Mouse (Mus musculus) testis, adult 2 months (tissue): Measurements from ENCODE around the gene Ugt1a8. TPM values are rescaled to one million over a fixed set of nuclear protein-coding genes. Genes with fewer than 3 reads are reported as not detected.
"Not testable (repeated sequence)": the region's sequence is repeated elsewhere in the genome, so short reads cannot be mapped to it uniquely, and the experiment has no call there.

Source experiments
- H3K27ac ChIP-seq: fragments of 200-500 bp; 2 replicates; pipeline ENCODE4 v1.5.1; 2012; ENCODE audit warnings: low read depth, low read length; ENCODE audit not compliant: control insufficient read depth, insufficient read depth
- H3K27me3 ChIP-seq: fragments of 200-500 bp; 2 replicates; pipeline ENCODE4 v1.6.1; 2012; ENCODE audit warnings: mild to moderate bottlenecking, low read length, moderate library complexity; ENCODE audit not compliant: control insufficient read depth, insufficient read depth
- H3K36me3 ChIP-seq: fragments of 200-500 bp; 2 replicates; pipeline ENCODE4 v1.6.1; 2012; ENCODE audit warnings: mild to moderate bottlenecking, low read length; ENCODE audit not compliant: control insufficient read depth, insufficient read depth
- H3K4me1 ChIP-seq: fragments of 200-500 bp; 2 replicates; pipeline ENCODE4 v1.6.1; 2012; ENCODE audit warnings: low read length; ENCODE audit not compliant: control insufficient read depth, insufficient read depth
- H3K4me3 ChIP-seq: fragments of 200-500 bp; 2 replicates; pipeline ENCODE4 v1.5.1; 2012; ENCODE audit warnings: low read depth, mild to moderate bottlenecking, low read length, moderate library complexity, mixed read lengths; ENCODE audit not compliant: control insufficient read depth
- CTCF ChIP-seq: fragments of 200-500 bp; IDR thresholded peaks from 2 replicates; pipeline ENCODE4 v1.5.1; 2012; ENCODE audit warnings: low read depth, mild to moderate bottlenecking, inconsistent platforms, low read length, moderate library complexity; ENCODE audit not compliant: control insufficient read depth, insufficient read depth, insufficient replicate concordance
- POLR2A ChIP-seq: fragments of 200-500 bp; IDR thresholded peaks from 2 replicates; pipeline ENCODE4 v1.6.1; 2012; ENCODE audit warnings: low read depth, mild to moderate bottlenecking, inconsistent platforms, low read length, moderate library complexity; ENCODE audit not compliant: control insufficient read depth
- polyA plus RNA-seq: library from polyadenylated mRNA; depleted of rRNA; stranded (reverse); fragments of >200 nt; gene quantifications from 2 replicates; pipeline ENCODE4 v1.2.3, GENCODE M21; 2012

The Ugt1a8 gene
- polyA plus RNA-seq, 1 experiment, result not detected

- Histone ChIP-seq H3K4me1 (no peaks in the 10 kb centered on the region), H3K27ac (peak overlapping the region; percentile 66; the same call in 1 of the 2 replicates), H3K4me3 (no peak overlapping the region), H3K27me3 (no peaks in the 10 kb centered on the region), H3K36me3 (no peaks in the 10 kb centered on the region)
- TF ChIP-seq CTCF (no peak), POLR2A (no peak)
Observed at GRCm38 (mm10) chr1:88133908-88134456, 46.4 kb downstream of the Ugt1a8 start.

DNA sequence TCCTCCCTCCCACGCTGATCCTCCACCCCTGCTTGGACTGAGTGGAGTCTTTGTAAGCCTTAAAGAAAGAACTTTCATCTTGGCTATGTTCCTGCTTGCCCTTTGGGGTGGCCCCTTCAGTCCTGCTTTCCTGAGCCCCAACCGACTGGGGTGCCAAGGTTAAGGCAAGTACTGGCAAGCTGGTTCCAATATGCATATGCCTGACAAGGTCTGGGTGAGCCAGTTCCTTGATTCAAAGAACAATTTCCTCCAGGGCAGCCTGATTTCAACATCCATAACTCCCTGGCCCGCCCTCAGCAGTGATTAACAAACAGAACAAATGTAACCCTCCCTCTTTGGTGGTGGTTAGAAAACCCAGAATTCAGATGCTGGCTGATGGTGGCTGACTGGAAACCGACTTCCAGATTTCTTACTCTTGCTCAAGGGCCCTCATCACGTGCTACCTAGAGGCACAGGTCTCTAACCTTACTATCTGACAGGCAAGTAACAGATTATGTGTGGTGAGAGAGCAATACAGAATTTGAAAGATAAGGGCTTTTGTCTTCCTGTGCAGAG lies 46.9 kb downstream of the Ugt1a8 start, which contains the start of gene Ugt1a6a:
Ugt1a6a (plus strand) TSS at position 353 of the 555 bp plus-strand sequence.
- H3K4me3 ChIP-seq, H3K27me3 ChIP-seq, H3K4me1 ChIP-seq, H3K36me3 ChIP-seq: not testable (repeated sequence)
- peak within 1 kb of the TSS; percentile 66 for H3K27ac ChIP-seq

DNA sequence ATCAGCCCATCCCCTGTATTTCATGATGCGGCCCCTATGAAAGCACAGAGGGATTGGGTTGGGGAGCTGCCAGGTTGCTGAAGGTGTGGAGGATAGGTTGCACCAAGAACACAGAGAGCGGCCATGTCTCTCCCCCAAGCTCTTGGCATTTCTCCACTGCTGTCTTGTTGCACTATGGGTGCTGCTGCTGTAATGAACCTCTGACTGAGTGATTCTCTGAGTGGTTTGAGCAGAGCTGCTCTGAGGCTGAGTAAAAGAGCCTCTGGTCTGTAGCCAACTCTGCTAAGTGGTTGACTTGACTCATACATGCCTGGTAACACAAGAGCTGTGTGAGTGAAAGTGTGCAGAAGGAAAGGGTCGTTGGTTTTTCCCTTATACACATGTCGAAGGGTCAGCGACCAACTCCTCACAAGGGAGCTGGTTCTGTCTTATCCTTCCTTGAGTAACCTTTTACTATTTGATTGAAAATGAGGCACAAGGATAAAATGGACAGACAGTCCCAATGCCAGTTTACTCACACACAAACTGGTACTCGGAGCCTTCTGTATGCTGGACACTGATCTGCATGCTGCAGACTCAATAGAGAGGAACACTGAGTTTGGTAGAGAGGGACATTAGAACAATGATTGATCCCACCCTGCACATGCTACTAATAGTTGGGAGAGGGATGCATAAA lies 47.8 kb downstream of the Ugt1a8 start:
- peak overlapping the region; percentile 10 for H3K27ac ChIP-seq
- not testable (repeated sequence) for H3K27me3 ChIP-seq, H3K4me3 ChIP-seq, H3K4me1 ChIP-seq, H3K36me3 ChIP-seq

- Histone ChIP-seq H3K36me3 (no peaks in the 10 kb centered on the region), H3K27ac (no peak overlapping the region), H3K27me3 (no peaks in the 10 kb centered on the region), H3K4me3 (no peak overlapping the region), H3K4me1 (no peaks in the 10 kb centered on the region)
- TF ChIP-seq POLR2A (no peak), CTCF (no peak)
Observed at GRCm38 (mm10) chr1:88136646-88137045, 49.0 kb downstream of the Ugt1a8 start.

DNA sequence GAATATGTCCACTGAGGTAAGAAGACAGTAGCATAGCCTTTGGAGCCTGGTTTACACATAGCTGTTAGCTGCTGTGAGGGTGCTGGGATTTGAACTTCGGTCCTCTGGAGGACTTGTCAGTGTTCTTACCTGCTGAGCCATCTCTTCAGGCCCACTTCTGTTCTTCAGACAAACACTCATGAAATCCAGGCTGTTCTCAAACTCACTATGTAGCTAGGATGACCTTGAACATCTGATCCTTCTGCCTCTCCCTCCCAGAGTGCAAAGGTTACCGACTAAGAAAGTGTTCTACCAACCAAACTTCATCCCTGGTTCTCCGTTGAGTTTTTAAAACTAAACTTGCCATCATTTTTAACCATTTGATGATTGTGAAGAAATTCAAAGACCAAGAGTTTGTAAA lies 49.7 kb downstream of the Ugt1a8 start:
- TF ChIP-seq CTCF, result no peak
- no peak for TF ChIP-seq POLR2A
- no peaks in the 10 kb centered on the region for H3K4me1 ChIP-seq
- H3K36me3 ChIP-seq, result no peaks in the 10 kb centered on the region
- no peaks in the 10 kb centered on the region for H3K27me3 ChIP-seq
- no peak overlapping the region for H3K27ac ChIP-seq
- H3K4me3 ChIP-seq, result no peak overlapping the region

GRCm38 (mm10) chr1:88138145-88138544 lies 50.5 kb downstream of the Ugt1a8 start:
- Histone ChIP-seq H3K36me3 (no peaks in the 10 kb centered on the region), H3K27me3 (no peaks in the 10 kb centered on the region), H3K4me1 (no peaks in the 10 kb centered on the region), H3K4me3 (no peak overlapping the region), H3K27ac (no peak overlapping the region)
- TF ChIP-seq POLR2A (no peak), CTCF (no peak)

DNA sequence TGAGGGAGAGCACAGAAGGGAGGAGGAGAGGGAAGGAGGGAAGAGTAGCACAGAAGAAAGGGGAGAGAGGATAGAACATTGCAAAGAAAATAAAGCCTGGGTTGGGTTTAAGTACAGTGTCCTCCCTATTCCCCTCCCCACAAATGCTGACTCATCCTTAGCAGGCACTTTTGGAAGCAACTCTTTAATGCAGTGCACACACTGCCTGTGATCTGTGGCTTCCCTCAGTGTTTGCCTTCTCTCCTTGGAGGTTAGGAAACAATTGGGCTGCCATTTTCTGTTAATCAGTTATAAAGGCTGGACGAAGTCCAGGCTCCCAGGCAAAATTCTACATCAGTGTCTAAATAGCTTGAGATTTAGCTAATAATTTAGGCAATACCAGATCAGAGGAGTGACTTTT lies 52.9 kb downstream of the Ugt1a8 start:
- not testable (repeated sequence) for H3K27me3 ChIP-seq, H3K27ac ChIP-seq, H3K4me1 ChIP-seq, H3K4me3 ChIP-seq, H3K36me3 ChIP-seq
